Mouse (Mus musculus) cerebellum, postnatal 14 days (tissue): ENCODE results near the gene Ap1m1.
A peak's percentile ranks its signal among the peaks of the same experiment; 100 is the strongest.

Experiments used
- DNase-seq, 2 experiments: peaks; one replicate each; pipeline ENCODE4 v3.0.0; 2021; ENCODE audit warnings: mixed read lengths in 2 of 2

Ap1m1 gene

DNA sequence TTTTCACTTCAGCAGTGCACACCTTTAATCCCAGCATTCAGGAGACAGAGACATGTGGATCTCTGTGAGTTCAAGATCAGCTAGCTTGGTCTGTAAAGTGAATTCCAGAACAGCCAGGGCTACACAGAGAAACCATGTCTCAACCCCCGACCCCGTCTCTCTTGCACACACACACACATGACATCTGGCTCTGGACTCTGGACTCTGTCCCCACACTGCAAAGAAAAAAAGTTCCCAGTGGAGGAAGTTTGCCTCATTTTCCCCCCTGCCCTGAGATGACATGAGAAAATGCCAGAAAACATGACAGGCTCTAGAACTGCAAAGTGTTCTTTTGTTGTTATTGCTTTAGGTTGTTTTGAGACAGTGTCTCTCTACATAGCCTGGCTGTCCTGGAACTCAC lies 20.0 kb downstream of the Ap1m1 start:
- no peak for DNase-seq

DNA sequence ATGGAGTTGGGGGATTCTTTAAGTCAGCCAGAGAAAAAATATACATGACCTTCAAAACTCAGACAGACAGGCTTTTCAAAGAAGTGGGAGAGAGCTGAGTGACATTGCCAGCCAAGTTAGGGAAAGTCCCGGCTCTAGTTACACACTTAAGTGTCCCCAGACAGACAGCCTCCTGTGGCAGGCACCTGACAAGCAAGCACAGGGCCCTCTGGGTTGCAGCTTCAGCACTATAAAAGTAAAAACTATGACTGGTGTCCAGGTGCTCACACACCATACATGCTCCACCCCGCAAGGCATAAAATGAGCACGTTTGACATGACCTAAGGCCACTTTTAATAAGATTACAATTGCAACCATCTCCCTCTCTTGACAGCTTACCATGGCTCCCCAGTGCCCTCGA lies 20.8 kb downstream of the Ap1m1 start:
- DNase-seq: no peak

DNA sequence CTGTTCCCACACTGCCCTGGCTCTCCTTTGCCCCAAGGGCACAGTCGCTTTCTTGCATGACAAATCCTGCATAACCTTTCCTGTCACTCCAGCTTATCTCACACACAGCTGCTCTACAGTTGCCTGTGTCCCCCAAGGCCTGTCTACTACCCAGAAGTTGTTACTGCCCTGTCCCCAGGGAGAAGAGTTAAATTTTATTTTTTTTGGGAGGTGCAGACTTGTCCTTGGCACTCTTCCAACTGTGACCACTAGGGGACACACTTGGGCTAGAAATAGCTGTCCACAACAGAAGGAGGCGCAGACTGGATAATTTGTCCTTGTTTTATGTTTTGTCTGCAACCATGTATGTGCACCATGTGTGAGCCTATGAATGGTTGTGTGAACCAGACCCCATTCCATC lies 21.2 kb downstream of the Ap1m1 start:
- DNase-seq: peak; percentile 64 to 67

DNA sequence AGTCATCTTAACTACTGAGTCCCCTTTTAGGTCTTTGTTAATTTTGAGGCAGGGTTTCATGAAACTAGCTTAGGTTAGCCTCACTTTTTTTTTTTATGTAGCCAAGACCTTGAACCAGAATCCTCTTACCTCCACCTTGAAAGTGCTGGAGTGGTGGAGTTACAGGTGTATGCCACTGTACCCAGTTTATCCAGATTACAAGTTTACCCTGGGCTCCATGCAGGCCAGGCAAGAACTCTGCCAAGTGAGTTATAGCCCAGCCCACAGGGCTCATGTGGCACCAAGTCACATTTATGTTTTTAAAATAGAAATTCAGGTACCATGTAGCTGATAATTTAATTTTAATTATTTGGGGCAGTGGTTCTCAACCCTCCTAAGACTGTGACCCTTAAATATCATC lies 21.6 kb downstream of the Ap1m1 start:
- no peak for DNase-seq

DNA sequence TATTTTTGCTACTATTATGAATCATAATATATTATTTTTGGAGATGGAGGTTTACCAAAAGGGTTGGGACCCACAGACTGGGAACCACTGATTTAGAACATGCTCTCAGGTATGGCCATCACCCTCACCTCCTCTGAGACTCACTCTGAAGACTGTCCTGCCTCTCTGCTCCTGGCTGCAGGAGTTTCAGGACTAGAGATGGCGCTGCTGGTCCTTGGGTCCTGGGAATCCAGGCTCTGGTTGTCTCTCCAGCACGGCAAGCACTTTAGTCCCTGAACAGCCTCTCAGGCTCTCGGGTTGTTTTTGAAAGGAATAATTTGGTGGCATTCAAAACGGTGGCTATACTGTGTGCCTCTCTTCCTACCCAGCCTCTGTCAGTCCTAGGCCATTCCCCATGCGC lies 22.1 kb downstream of the Ap1m1 start:
- DNase-seq: peak; percentile 29 to 47

DNA sequence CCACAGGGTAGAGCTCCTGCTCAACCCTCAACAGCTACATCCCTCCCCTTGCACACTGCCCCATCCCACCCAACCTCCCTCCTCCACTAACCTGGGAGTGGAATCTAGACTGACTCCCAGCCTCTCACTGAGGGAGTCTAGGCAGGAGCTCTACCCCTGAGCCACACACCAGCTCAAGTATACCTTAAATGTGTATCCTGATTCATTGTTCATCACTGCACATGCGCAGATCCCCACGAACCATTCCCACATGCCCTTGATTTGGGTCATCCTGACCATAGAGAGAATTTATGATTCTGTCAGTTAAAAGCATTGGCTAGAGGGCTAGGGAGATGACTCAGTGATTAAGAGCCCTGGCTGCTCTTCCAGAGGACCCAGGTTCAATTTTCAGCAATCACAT lies 22.9 kb downstream of the Ap1m1 start:
- DNase-seq: no peak

DNA sequence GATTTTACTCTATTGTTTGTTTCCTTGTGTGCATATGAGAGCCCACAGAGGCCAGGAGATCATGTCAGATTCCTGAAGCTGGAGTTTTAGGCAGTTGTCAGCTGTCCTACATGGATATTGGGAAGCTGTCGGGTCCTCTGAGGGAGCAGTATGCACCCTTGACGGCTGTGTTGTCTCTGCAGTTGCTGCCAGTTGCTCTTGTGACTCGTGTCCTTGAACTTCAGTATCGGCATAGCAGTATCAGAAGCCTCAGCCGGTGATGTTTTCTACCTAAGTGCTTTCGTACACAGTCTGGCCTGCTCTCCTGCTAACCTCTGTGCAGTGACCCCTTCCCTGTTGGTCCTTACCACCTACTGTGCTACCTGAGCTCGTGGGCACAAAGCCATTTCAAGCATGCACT lies 23.6 kb downstream of the Ap1m1 start:
- no peak for DNase-seq

DNA sequence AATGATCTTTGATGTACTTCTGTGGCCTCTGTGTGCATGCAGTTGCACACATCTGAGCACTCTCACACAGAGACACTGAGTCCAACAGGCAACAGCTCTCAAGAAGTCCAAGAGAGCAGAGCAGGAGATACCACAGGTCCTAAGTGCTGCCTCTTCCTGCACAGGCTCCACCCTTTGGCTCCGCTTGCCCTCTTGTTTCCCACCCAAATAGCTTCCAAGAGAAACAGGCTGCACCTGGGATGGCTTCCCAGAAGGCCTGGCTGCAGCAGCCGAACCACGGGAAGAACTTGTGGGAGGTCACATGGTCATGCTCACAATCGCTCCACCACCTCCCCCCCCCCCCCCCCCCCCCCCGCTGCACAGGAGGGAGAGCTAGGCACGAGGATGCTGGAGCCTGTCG lies 25.5 kb downstream of the Ap1m1 start:
- no peak for DNase-seq

DNA sequence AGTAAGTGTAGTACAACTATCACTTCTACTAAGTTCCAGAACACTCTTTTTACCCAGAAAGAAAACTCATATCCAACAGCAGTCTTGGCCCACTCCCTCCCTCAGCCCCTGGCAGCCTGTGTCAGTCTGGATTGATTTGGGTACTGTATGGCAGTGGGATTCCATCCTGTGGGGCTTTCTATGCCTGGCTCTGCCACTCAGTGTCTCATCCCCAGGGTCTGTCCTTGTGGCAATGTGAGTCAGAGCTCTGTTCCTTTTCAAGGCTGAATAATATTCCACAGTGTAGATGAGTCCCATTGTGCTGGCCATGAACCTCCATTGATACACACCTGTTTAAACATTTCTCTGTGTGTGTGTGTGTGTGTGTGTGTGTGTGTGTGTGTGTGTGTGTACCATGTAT lies 26.9 kb downstream of the Ap1m1 start:
- no peak for DNase-seq

DNA sequence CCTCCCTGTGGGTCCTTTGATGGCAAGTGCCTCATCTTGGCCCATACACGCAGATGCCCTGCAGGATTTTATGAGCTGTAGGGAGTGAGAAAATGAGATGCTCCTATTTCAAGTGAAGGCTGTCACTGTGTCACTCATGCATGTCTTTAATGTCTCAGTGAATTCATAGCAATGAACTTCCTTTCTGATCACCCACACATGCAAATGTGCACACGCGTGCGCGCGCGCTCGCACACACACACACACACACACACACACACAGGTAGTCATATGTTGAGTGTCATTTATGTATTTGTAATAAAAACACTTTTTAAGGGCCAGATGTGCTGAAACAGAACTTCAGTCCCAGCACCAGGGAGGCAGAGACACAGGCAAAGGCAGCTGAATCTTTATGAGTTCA lies 27.3 kb downstream of the Ap1m1 start:
- DNase-seq: no peak

DNA sequence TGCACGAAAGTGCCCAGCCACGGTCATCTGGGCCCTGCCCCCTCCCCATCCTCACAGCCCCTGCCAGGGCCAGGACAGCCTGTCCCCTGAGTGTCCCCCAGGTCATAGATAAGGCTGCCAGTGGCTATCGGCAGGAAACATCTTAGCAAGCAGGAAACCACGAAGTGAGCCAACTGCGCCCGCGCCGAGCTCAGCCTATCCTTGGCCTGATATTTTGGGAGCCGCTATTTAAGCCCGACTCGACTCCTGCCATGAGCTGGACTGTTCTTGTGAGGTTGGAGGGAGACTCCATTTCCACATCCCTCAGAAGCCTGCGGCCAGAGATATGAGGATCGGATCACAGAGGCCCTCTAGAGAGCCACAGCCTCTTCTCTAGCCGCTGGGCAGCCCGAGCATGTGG lies 28.5 kb downstream of the Ap1m1 start:
- DNase-seq: no peak

DNA sequence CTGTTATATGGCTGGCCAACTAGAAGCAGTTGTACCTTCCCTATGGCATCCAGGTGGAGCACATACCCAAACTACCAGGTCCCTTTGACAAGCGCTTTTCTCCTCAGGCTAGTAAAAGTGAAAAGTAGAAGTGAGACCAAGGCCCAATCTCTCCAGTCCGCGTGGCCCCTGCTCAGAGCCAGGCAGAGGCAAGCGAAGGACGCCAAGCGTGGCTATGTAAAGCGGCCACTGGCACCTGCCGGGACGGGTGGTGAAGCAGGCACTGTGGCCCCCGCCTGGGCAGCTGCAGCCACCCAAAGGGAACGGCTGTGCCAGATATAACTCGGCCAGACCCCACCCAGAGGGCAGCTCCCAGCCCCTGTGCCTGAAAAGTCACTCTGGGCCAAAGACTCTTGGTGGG lies 30.8 kb downstream of the Ap1m1 start:
- no peak for DNase-seq

DNA sequence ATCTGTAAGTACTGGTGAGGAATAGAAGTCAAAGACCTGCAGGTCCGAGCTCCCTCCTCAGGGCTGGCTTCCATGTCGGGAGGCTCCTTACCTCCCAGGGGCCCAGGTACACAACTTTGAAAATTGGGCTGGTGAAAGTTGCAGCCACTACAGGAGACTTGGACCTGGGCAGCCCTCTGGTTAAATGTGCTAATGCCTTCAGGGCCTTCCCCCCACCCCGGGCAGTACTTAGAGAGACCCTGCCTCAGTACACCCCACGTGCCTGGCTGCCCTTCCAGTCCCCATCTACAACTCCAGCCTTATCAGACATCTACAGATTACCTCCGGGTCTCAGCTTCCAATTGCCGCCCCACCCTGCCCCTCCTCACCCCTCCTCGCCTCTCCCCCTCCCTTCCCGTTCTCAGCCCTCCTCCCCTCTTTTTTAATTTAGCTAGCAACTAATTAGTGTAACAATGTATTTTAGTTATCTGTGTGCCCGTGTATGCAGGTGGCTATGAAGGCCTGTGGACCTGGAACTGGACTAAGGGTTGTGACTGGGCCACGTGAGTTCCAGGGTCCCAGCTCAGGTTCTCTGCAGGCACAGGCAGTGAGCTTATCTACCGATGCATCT lies 31.3 kb downstream of the Ap1m1 start:
- no peak for DNase-seq

DNA sequence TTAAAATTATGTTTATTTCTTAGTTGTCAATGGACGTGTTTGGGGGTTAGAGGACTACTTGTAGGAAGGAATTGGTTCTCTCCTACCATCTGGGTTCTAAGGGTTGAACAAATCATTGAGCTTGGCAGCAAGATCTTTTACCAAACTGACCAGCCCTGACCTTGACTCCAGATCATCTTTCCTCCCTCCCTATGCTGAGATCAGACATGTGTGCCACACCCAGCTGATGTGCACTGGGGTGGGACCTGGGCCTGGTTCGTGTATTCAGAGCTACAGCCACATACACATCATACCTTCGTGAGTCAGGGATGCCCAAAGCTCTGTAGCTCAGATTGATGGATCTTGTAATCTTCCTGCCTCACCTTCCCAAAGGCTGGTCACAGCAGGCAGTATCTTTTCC lies 31.9 kb downstream of the Ap1m1 start:
- no peak for DNase-seq

DNA sequence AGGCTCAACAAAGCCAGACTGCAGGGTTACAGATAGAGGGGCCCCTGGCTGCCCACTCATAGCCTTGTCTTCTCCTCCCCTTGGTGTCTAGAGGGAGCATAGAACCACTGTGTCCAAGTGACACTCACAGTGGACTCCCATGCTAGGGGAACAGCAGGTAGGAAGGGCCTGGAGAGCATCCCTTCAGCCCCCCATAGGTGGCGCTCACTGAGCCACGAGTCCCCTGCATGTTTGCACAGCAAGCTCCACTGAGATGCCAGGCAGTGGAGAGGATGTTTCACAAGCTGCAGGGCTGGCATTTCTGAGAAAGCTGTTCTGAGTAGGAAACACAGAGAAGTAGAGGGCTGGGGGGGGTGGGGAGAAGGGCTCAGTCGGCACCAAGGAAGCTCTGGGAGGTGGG lies 32.5 kb downstream of the Ap1m1 start:
- DNase-seq: peak; percentile 42 to 45

DNA sequence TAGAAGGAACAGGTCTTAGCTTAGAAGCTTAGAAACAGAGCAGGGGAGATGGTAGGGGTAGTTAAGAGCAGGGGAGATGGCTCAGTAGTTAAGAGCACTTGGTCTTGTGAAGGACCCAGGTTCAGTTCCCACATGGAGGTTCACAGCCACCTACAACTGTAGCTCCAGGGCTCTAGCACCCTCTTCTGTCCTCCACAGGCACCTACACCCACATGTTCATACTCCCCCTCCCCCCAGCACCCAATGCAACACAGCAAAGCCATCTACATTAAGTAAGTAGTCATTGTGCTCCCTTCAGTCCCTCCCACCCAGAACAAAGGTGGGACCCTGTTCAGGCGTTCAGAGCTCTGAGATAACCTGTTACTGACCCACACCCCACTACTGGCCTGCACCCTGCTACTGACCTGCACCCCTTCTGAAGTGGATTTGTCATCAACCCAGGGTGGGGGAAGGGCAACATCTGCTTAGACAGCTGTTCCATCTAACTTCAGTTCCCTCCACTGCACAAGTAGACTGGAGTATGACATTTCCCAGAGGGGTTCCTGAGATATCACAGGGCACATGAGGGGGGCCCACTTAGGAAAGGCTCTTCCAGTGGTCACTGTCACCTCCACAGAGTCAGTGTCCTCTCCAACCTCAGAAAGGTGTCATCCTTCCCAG lies 33.4 kb downstream of the Ap1m1 start:
- DNase-seq: no peak

DNA sequence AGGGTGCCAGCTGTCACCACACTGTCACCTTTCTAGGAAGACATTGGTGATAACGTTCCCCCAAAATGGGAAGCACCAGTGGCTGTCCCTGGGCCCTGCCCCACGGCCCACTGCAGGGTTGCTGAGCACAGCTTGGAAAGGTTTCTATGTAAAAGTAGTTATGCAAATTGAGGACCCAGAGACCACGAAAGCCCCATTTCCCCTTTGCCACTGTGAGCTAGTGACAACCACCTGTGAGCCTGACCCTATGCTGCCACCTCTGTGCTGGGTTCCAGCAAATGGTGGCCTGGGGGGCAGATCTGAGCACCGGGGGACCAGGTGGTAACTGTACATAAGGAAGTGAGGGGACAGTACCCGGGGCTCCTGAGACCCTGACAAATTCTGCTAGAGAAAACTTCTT lies 34.0 kb downstream of the Ap1m1 start:
- DNase-seq: no peak

DNA sequence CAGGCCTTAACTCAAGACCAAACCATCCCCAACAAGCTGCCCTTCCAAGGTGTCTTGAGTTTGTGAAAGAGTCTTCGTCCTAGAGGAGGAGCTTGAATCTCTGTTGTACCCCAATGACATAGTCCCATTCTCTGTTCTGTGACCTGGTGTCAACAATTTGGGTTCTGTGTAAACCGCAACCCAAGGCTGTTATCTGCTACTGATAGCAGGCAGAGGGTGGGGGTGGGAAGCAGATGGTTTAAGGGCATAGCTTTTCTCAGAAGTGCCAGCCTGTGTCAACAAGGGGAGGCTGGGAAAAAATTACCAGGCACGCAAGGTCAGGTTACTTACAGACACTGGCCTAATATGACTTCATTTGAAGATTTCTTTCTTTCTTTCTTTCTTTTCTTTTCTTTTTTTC lies 37.4 kb downstream of the Ap1m1 start:
- DNase-seq: no peak

DNA sequence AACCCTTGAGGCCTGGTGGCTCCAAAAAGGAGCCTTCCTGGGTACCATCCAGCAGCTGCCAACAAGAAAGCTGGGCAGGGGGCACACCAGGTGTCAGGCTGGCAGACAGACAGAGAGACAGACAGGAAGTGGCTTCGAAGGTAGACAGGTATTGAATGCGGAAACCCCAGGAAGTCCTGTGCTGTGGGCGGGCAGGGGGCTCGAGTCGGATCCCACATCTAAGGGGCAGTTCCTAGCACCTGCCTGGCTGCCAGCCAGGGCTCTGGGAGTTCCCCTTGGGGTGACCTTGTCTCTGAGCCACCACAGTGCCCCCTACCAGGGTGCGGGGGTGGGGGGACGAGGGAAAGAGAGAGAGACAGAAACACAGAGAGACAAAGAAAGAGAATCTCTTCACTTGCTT lies 39.3 kb downstream of the Ap1m1 start:
- no peak for DNase-seq

DNA sequence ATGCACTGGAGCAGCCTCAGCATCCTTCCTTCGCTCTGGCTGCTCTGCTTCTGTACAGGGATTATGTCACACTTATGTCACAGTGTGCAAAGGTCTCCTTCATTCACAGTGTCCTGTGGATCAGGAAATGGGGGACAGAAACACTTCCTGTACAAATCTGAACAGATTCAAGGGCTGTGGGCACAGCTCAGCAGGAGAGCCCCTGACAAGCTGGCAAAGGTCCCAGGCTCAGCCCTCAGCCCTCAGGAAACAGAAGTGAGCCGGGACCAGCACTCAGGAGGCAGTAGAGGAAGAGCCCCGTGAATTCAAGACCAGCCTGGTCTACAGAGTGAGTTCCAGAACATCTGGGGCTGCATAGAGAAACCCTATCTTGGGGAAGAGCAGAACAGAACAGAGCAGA lies 41.8 kb downstream of the Ap1m1 start:
- peak; percentile 45 to 61 for DNase-seq

DNA sequence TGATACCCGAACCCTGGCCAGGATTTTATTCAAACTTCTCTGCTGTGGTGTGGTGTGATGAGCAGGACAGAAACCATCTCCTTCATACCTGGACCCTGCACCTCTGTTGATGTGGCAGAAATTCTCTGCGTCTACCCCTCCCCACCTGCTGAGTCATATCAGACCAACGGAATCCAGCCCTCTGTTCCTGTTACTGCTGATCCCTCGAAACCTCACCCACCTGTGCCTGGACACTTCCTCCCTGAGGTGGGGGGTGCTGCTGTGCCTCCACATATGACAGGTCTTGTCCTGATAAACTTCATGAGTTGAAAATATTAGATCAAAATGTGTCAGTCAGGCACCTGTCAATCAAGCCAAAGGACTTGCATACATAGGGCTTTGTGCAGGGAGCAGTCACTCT lies 45.5 kb downstream of the Ap1m1 start:
- no peak for DNase-seq

DNA sequence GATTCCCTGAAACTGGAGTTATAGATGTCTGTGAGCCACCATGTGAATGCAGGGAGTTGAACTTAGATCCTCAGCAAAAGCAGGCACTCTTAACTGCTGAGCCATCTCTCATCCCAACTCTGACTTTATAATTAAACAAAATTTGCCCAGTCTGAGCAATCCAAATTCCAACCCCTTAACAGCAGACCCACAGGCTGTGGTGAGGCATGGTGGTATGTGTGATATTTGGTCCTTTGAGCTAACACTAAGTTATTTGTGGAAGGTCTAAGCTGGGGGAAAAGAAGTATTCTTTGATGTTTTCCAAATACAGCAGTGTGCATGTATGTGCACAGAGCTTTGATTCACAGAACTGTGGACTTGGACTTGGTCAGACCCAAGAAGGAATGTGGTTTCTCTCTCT lies 49.2 kb downstream of the Ap1m1 start:
- no peak for DNase-seq

DNA sequence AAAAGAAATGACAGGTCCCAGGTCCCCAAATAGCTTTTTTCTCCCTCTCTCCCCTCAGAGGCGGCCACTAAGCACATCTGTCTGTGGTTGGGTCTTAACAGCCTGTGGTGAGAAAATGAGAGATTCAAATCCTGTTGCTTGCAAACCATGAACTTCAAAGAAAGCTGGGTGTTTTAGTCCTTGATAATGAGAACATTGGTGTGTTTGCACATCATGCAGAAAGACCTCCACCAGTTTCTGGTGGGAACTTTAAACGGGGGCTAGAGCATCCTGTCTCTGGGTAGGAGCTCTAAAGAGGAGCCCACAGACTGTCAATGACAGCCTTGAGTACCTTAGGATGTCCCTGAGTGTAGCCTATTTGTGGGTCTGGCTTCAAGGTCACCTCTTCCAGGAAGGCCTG lies 51.3 kb downstream of the Ap1m1 start:
- no peak for DNase-seq

DNA sequence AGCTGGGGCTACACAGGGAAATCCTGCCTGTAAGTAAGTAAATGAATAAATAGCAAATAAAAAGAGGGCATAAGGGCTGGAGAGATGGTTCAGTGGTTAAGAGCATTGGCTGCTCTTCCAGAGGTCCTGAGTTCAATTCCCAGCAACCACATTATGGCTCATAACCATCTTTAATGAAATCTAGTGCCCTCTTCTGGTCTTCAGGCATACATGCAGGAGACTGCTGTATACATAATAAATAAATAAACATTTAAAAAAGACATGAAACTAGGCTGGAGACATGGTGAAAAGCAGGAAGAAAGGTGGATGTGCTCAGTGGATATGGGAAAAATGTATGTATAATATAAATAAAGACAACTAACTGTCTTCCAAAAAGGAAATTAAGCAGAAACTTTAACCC lies 53.5 kb downstream of the Ap1m1 start:
- no peak for DNase-seq

DNA sequence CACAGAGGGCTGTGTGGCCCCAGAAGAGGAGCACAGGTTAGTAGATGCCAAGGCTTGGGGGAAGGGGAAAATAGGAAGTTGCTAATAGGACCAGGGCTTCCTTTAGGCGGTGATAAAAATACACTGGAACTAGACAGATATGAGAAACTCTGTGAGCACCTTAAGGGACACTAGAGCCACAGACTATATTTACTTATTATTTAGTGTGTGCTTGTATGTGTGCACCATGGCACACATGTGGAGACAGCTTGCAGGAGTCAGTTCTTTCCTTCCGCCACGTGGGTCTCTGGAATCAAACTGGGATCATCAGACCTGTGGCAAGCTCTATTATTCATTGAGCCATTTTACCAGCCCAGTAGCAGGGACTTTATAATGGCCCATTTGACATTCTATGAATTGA lies 55.3 kb downstream of the Ap1m1 start:
- DNase-seq: peak in 1 of 2 experiments; percentile 22
